Mouse (Mus musculus): ENCODE results near the gene Bahcc1. TPM values are rescaled to one million over a fixed set of nuclear protein-coding genes. Genes with fewer than 3 reads are reported as not detected.

The Bahcc1 gene
- total RNA-seq (2014; rRNA removed; ENCODE audit: low replicate concordance) (12.2 and 13.1 TPM in 2 replicates), polyA plus RNA-seq (2015; fragmentation: Nextera tagmentation; extraction: Ambion mirVana) (2.8 and 3.5 TPM in 2 replicates)

DNA sequence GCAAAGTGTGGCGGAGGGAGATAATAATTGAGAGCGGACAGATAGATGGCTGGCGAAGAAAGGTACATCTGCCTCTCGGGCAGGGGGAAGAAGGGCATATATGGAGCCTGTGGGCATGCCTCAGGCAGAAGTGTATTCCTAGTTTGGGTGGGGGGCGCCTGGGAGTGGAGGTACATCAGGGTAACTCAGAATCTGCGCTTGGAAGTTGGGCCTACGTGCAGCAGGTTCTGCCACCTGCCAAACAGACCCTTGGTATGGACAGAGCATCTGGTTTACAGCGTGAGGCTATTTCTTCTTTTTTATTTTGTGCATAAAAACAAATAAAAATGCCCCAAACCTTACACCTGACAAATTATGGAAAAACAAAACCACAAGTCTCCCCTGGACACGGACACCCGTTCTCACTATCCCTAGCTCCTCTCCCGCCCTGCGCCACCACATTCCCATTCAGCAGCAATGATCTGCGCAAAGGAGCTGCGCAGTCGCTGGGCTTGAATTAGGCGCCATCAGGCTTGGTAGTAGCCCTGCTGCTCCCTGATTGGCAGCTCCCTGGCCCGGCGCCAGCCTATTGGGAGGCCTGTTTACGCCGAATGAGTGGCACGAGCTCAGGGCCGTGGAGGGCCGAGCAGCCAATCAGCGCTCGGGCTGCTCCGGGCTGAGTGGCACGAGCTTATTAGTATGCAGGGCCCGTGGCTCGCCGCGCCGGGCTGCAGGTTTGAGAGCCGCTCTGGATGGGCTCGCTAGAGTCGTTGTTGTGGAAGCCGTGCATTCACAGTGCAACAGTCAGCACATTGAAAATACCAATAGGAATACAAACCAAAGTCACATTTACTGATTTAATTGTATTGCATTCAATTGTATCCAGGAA is at the start of gene Bahcc1:
Gene Bahcc1, plus strand, starts transcription at position 718 of the 868 bp plus-strand sequence.
- WGBS, result 2% methylated on average over 36 of the region's 36 CpGs
- Histone ChIP-seq H3K4me2 (ENCODE audit: low read depth, low read length) (peak within 1 kb of the TSS; percentile 97), H3K4me3 (ENCODE audit: low read depth, low read length) (peak within 1 kb of the TSS; percentile 85), H3K4me1 (ENCODE audit: control insufficient read depth, insufficient read depth) (peaks cover 30% of the 10 kb centered on the region), H3K27ac (ENCODE audit: low read depth) (peak within 1 kb of the TSS; percentile 88), H3K9me3 (replicated peaks; ENCODE audit: control insufficient read depth, low read length) (no peaks in the 10 kb centered on the region), H3K27me3 (ENCODE audit: control insufficient read depth, insufficient read depth, low read length) (no peaks in the 10 kb centered on the region), H3K36me3 (replicated peaks; ENCODE audit: control insufficient read depth, insufficient read depth, low read length) (no peaks in the 10 kb centered on the region), H3K9ac (replicated peaks; ENCODE audit: low read depth, low read length) (peak within 1 kb of the TSS; percentile 97)
- DNase-seq (ENCODE audit: low spot score) (peak; percentile 99), ATAC-seq (ENCODE audit: insufficient read depth, low read depth) (peak; percentile 83)
- TF ChIP-seq CTCF (IDR thresholded peaks at IDR 0.05; ENCODE audit: low read depth) (no peak), EP300 (IDR thresholded peaks at IDR 0.05; ENCODE audit: low read depth) (peak; percentile 69; the same call in 1 of the 2 replicates)

- DNase-seq (ENCODE audit: low spot score), result peak; percentile 3
- Histone ChIP-seq H3K36me3 (replicated peaks; ENCODE audit: control insufficient read depth, insufficient read depth, low read length) (no peaks in the 10 kb centered on the region), H3K4me2 (ENCODE audit: low read depth, low read length) (no peak overlapping the region), H3K9ac (replicated peaks; ENCODE audit: low read depth, low read length) (no peak overlapping the region), H3K4me1 (ENCODE audit: control insufficient read depth, insufficient read depth) (peaks cover 29% of the 10 kb centered on the region), H3K27ac (ENCODE audit: low read depth) (no peak overlapping the region), H3K4me3 (ENCODE audit: low read depth, low read length) (no peak overlapping the region), H3K9me3 (replicated peaks; ENCODE audit: control insufficient read depth, low read length) (no peaks in the 10 kb centered on the region), H3K27me3 (ENCODE audit: control insufficient read depth, insufficient read depth, low read length) (no peaks in the 10 kb centered on the region)
- WGBS, result 46% methylated on average over 1 of the region's 1 CpGs
- TF ChIP-seq EP300 (IDR thresholded peaks at IDR 0.05; ENCODE audit: low read depth), result no peak
- no peak for TF ChIP-seq CTCF (IDR thresholded peaks at IDR 0.05; ENCODE audit: low read depth)
- no peak for ATAC-seq (ENCODE audit: insufficient read depth, low read depth)
Observed at GRCm38 (mm10) chr11:120183180-120183579, 49.6 kb upstream of the Bahcc1 start.

DNA sequence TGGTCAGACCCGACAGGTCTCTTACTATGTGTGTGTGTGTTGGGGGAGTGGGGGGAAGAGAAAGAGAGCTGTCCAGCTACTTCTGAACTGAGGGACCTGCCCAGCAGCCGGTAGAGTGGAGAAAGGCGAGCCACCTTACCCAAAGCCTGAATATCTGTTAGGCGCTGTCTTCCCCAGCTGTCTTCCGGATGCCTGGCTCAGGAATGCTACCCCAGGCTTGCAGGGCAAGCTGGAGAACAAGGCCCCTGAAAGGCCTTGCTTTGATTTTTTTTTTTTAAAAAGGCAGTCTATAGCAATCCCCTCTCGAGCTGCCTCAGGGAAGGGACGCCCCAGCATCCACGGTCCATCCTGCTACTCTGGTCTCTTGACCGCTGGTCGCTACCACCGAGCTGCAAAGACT is 49.0 kb upstream of the Bahcc1 start:
- ATAC-seq (ENCODE audit: insufficient read depth, low read depth) (no peak), DNase-seq (ENCODE audit: low spot score) (no peak)
- no peak overlapping the region for H3K4me2 ChIP-seq (ENCODE audit: low read depth, low read length)
- no peaks in the 10 kb centered on the region for H3K9me3 ChIP-seq (replicated peaks; ENCODE audit: control insufficient read depth, low read length)
- no peak overlapping the region for H3K4me3 ChIP-seq (ENCODE audit: low read depth, low read length)
- H3K4me1 ChIP-seq (ENCODE audit: control insufficient read depth, insufficient read depth), result peaks cover 29% of the 10 kb centered on the region
- no peaks in the 10 kb centered on the region for H3K36me3 ChIP-seq (replicated peaks; ENCODE audit: control insufficient read depth, insufficient read depth, low read length)
- 67% methylated on average over 11 of the region's 11 CpGs for WGBS
- no peak overlapping the region for H3K27ac ChIP-seq (ENCODE audit: low read depth)
- H3K27me3 ChIP-seq (ENCODE audit: control insufficient read depth, insufficient read depth, low read length), result no peaks in the 10 kb centered on the region
- no peak overlapping the region for H3K9ac ChIP-seq (replicated peaks; ENCODE audit: low read depth, low read length)
- TF ChIP-seq EP300 (IDR thresholded peaks at IDR 0.05; ENCODE audit: low read depth) (no peak), CTCF (IDR thresholded peaks at IDR 0.05; ENCODE audit: low read depth) (no peak)

- 14% methylated on average over 16 of the region's 16 CpGs for WGBS
- Histone ChIP-seq H3K9ac (replicated peaks; ENCODE audit: low read depth, low read length) (peak overlapping the region; percentile 85), H3K4me1 (ENCODE audit: control insufficient read depth, insufficient read depth) (peaks cover 29% of the 10 kb centered on the region), H3K9me3 (replicated peaks; ENCODE audit: control insufficient read depth, low read length) (no peaks in the 10 kb centered on the region), H3K4me2 (ENCODE audit: low read depth, low read length) (peak overlapping the region; percentile 76), H3K36me3 (replicated peaks; ENCODE audit: control insufficient read depth, insufficient read depth, low read length) (no peaks in the 10 kb centered on the region), H3K4me3 (ENCODE audit: low read depth, low read length) (peak overlapping the region; percentile 77), H3K27ac (ENCODE audit: low read depth) (peak overlapping the region; percentile 94), H3K27me3 (ENCODE audit: control insufficient read depth, insufficient read depth, low read length) (no peaks in the 10 kb centered on the region)
- TF ChIP-seq EP300 (IDR thresholded peaks at IDR 0.05; ENCODE audit: low read depth), result peak; percentile 84
- no peak for TF ChIP-seq CTCF (IDR thresholded peaks at IDR 0.05; ENCODE audit: low read depth)
- ATAC-seq (ENCODE audit: insufficient read depth, low read depth) (peak; percentile 45), DNase-seq (ENCODE audit: low spot score) (peak; percentile 67)
Observed at GRCm38 (mm10) chr11:120184371-120185315, 48.1 kb upstream of the Bahcc1 start.
